Mouse (Mus musculus): ENCODE measurements at regions not wholly inside any gene's neighbourhood (a gene's known extent, or its start where the extent isn't known, plus 50 kb on each side); places are given as distances from the start of the nearest gene placed in this dataset.

DNA sequence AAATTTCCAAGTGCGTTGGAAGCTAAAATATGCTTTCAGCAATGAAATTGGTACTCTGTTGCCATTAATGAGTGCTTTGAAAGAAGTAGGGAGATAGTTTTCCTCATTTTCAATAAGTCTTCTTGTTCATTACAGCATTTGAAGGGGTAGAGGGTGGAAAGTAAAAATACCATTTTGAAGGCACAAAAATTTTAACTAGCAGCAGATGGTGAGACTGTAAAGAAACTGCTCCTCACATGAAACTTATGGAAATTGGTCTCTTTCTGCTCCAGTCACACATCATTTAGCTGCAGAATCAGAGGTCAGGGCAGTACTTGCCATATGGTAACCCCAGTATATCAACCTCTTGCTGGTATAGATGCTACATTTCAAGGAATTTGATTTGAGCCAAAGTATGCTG, 414.1 kb downstream of the Chl1 start:
- Histone ChIP-seq H3K4me2 (no peak overlapping the region), H3K27me3 (replicated peaks) (no peaks in the 10 kb centered on the region), H3K27ac (ENCODE audit: poor library complexity, severe bottlenecking) (no peak overlapping the region), H3K36me3 (no peaks in the 10 kb centered on the region), H3K9ac (no peak overlapping the region), H3K4me1 (replicated peaks) (no peaks in the 10 kb centered on the region), H3K4me3 (no peak overlapping the region), H3K9me3 (replicated peaks) (no peaks in the 10 kb centered on the region)
- ATAC-seq (ENCODE audit: insufficient number of reproducible peaks, low FRiP score) = no peak
- 77% methylated on average over 1 of the region's 1 CpGs for WGBS

DNA sequence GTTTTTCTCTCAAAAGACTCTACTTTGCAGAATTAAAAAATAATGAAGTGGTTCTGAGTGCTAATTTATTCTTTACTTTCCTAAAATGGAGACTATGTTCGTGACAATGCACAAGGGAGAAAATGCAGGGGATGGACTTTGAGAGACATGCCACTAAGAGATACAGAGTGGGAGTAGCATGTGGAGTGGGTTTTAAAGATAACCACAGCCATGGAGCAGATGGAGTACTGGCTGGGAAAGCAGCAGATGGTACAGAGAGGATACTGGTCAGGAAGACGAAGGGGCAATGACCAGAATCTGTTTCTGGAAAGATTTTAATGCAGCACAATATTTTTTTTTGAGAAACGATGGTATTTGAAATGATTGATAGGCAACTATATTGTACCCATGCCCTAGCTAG, 416.7 kb downstream of the Chl1 start:
- 71% methylated on average over 3 of the region's 3 CpGs for WGBS
- H3K27me3 ChIP-seq (replicated peaks) = no peaks in the 10 kb centered on the region
- no peaks in the 10 kb centered on the region for H3K36me3 ChIP-seq
- no peak overlapping the region for H3K27ac ChIP-seq (ENCODE audit: poor library complexity, severe bottlenecking)
- H3K4me3 ChIP-seq = no peak overlapping the region
- no peak for ATAC-seq (ENCODE audit: insufficient number of reproducible peaks, low FRiP score)
- no peaks in the 10 kb centered on the region for H3K9me3 ChIP-seq (replicated peaks)
- no peak overlapping the region for H3K9ac ChIP-seq
- no peaks in the 10 kb centered on the region for H3K4me1 ChIP-seq (replicated peaks)
- H3K4me2 ChIP-seq = no peak overlapping the region

DNA sequence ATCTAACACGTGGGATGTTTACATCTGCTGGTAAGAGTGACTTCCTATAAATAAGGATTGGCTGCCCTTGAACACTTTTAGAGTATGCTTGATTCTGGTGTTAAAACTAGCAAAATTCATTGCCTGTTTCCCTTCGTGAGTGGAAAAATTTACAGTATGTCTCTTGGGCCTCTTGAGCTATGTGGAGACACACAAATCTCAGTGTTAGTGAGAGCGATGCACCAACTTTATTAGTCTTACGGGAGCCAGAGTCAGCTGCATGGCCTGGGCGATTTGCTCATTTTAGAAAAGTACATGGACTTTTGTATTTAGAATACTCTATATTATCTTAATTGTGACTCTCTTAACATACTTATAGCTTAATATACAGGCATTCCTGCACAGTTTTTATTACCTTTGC, 430.0 kb downstream of the Chl1 start:
- 78% methylated on average over 5 of the region's 5 CpGs for WGBS
- Histone ChIP-seq H3K4me2 (no peak overlapping the region), H3K27ac (ENCODE audit: poor library complexity, severe bottlenecking) (no peak overlapping the region), H3K4me3 (no peak overlapping the region), H3K9ac (no peak overlapping the region), H3K4me1 (replicated peaks) (no peaks in the 10 kb centered on the region), H3K36me3 (no peaks in the 10 kb centered on the region), H3K27me3 (replicated peaks) (no peaks in the 10 kb centered on the region), H3K9me3 (replicated peaks) (no peaks in the 10 kb centered on the region)
- ATAC-seq (ENCODE audit: insufficient number of reproducible peaks, low FRiP score) = no peak

DNA sequence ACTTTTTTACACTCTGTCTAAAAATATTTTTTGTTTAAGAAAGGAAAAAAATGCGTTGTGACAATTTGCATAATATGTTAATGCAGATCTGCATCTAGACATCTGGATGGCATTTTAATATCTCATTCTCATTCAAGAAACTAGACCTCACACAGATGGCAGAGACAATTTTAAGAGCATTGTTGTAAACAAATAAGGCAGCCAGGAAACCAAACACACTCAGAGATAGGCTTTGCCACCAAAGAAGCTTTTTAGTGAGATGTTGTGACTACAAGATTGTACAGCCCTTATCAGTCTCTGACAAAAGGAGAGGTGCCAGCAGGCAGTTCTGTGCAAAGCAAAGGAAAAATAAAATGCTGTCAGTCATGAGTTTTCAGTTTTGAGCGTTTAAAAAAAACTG, 434.0 kb downstream of the Chl1 start:
- Histone ChIP-seq H3K9ac (no peak overlapping the region), H3K4me2 (no peak overlapping the region), H3K27me3 (replicated peaks) (no peaks in the 10 kb centered on the region), H3K27ac (ENCODE audit: poor library complexity, severe bottlenecking) (no peak overlapping the region), H3K36me3 (no peaks in the 10 kb centered on the region), H3K9me3 (replicated peaks) (no peaks in the 10 kb centered on the region), H3K4me3 (no peak overlapping the region), H3K4me1 (replicated peaks) (no peaks in the 10 kb centered on the region)
- 48% methylated on average over 2 of the region's 2 CpGs for WGBS
- no peak for ATAC-seq (ENCODE audit: insufficient number of reproducible peaks, low FRiP score)

DNA sequence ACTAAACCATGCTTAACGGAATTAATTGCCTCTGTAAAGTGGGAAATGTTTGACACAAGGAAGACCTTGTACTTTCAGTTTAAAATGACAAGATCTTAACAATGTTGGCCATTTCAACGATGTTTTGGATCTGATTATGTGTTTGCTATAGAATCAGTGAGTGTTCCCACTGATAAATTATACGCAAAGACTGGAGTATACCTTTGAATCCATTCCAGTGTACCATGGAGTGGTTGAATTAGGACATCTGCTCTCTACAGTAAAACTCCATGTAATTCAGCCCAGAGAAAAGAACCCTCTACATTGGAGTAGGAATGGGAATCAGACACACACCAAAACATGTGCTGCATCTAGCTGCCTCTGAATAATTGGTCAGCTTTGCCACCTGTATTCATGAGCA, 437.1 kb downstream of the Chl1 start:
- Histone ChIP-seq H3K4me3 (no peak overlapping the region), H3K27me3 (replicated peaks) (no peaks in the 10 kb centered on the region), H3K4me1 (replicated peaks) (no peaks in the 10 kb centered on the region), H3K36me3 (no peaks in the 10 kb centered on the region), H3K4me2 (no peak overlapping the region), H3K27ac (ENCODE audit: poor library complexity, severe bottlenecking) (no peak overlapping the region), H3K9ac (no peak overlapping the region), H3K9me3 (replicated peaks) (no peaks in the 10 kb centered on the region)
- ATAC-seq (ENCODE audit: insufficient number of reproducible peaks, low FRiP score) = no peak
- 68% methylated on average over 3 of the region's 3 CpGs for WGBS

DNA sequence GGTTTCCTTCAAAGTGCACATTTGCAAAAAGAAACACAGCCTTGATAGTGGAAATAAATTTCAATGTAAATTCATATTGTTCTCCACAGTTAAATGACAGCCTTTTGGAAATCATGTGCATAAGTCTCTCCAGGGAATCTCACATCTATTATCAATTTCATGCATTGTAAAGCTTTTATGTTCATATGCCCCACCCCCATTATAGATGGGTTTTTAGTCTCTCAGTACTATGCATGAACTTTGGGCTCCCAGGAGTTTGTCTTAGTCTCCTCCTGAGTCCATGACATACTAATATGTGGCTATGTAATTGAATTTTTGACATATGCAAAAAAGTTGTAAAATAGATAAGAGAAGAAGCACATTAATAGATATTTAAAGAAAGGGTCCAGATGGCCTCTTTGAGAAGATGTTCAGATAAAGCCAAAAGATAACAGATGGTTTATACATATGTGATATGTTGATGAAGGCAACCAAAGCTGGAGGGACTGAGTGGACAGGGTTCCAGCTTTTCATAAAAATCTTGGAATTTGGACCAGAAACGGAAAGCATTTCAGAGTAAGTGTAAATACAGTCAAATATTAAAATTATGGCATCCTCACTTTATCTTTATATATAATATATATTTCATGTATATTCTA, 442.9 kb downstream of the Chl1 start:
- Histone ChIP-seq H3K4me3 (no peak overlapping the region), H3K4me1 (replicated peaks) (no peaks in the 10 kb centered on the region), H3K27me3 (replicated peaks) (no peaks in the 10 kb centered on the region), H3K9me3 (replicated peaks) (no peaks in the 10 kb centered on the region), H3K4me2 (no peak overlapping the region), H3K36me3 (no peaks in the 10 kb centered on the region), H3K27ac (ENCODE audit: poor library complexity, severe bottlenecking) (no peak overlapping the region), H3K9ac (no peak overlapping the region)
- ATAC-seq (ENCODE audit: insufficient number of reproducible peaks, low FRiP score) = no peak
- 61% methylated on average over 1 of the region's 1 CpGs for WGBS

DNA sequence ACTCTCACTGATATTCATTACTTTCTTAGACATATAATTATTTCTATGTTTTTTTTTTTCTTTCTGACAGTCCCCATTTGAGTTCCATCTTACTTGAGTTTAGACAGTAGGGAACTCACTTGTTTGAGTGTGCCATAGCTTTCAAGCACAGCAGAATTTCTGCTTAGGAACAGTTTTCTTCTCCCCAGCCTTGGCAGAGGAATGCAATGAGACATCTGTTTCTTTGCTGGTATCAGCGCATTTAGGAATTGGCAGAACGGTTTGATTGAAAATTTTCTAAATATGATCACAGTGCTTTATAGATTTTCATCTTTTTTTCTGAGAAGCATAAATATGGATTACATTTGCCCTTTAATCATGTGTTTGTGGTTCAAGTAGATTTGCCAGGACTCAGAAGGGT, 448.6 kb downstream of the Chl1 start:
- no peaks in the 10 kb centered on the region for H3K27me3 ChIP-seq (replicated peaks)
- no peaks in the 10 kb centered on the region for H3K4me1 ChIP-seq (replicated peaks)

DNA sequence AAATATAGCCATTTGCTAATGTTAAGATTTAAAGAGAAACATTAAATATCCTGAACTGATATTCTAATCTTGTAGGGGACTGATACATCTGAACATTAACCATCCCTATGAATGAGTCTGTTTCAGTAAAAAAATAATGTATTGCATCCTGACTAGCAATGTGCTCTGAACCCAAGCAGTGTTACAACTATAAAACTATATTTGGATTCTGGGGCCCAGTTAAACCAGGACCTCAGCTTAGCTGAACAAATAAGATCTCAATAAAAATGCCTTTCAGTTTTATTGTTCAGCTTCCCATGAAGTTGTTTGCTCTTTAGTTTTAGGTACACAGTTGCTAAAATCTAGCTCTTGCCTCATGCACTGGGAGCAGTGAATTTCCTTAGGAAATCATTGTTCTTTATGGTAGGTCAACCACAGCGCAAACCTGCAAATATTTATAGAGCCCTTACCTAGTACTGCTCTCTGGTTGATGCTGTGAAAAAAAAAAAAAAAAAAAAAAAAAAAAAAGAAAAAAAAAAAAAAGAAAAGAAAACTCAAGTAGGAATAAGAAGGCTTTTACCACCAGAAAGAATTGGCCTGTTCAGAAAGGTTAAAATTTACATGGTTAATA, 457.5 kb downstream of the Chl1 start:
- no peak overlapping the region for H3K27ac ChIP-seq (ENCODE audit: poor library complexity, severe bottlenecking)
- H3K4me2 ChIP-seq = no peak overlapping the region
- no peak for ATAC-seq (ENCODE audit: insufficient number of reproducible peaks, low FRiP score)
- no peak overlapping the region for H3K4me3 ChIP-seq
- H3K27me3 ChIP-seq (replicated peaks) = no peaks in the 10 kb centered on the region
- WGBS = 88% methylated on average over 1 of the region's 1 CpGs
- no peaks in the 10 kb centered on the region for H3K36me3 ChIP-seq
- H3K9ac ChIP-seq = no peak overlapping the region
- no peaks in the 10 kb centered on the region for H3K4me1 ChIP-seq (replicated peaks)
- no peaks in the 10 kb centered on the region for H3K9me3 ChIP-seq (replicated peaks)

More for the DNA sequence above, 448.6 kb downstream of the Chl1 start:
- 79% methylated on average over 2 of the region's 2 CpGs for WGBS
- Histone ChIP-seq H3K27ac (ENCODE audit: poor library complexity, severe bottlenecking) (no peak overlapping the region), H3K36me3 (no peaks in the 10 kb centered on the region), H3K4me3 (no peak overlapping the region), H3K4me2 (no peak overlapping the region), H3K9ac (no peak overlapping the region), H3K9me3 (replicated peaks) (no peaks in the 10 kb centered on the region)
- ATAC-seq (ENCODE audit: insufficient number of reproducible peaks, low FRiP score) = no peak

DNA sequence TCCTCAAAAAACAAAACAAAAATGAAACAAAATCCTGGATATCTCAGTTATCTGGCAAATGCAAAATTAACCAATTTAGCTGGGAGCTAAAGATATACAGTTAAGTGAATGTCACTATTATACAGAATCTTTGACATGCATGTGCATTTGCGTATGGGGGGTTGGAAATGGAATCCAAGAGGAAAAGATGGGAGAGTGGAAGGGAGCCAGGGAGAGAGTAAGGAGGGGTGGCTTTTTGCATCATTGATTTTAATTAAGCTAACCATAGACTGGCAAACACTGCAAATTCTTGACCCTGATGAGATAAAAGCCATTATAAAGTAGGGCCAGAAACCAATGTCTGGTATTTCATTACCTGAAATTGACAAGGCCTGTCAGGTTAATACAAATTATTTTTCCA, 488.8 kb downstream of the Chl1 start:
- WGBS = 77% methylated on average over 1 of the region's 1 CpGs
- ATAC-seq (ENCODE audit: insufficient number of reproducible peaks, low FRiP score) = no peak
- H3K9ac ChIP-seq = no peak overlapping the region

DNA sequence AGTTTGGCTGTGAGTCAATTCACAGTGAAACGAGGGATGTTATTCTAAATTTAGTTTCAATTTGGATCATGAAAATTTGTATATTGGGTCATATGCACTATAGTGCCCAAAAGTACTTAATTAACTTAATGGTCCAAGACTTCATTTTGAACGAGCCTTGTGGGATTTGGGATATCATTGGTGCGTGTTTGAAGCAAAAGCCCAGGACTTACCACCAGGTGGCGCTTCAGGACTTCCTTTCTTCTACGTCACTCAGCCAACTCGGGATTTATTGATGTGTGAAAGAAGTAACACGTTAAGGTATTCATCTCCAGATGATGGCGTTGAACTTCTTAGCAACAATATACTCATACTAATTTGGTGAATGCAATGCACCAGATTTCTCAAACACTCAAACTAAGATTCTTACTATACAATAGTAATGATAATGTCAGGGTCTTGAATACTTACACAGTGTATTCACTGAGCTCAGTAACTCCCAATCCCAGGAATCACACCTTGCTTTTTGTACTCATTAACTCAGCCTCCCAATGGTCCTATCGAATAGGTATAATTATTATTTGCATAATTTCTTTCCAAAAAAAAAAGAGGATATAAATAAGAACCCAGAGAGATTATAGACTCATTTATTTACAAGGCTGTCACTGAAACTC, 464.0 kb upstream of the Cntn6 start:
- Histone ChIP-seq H3K4me2 (no peak overlapping the region), H3K27ac (ENCODE audit: poor library complexity, severe bottlenecking) (no peak overlapping the region), H3K9me3 (replicated peaks) (no peaks in the 10 kb centered on the region), H3K4me3 (no peak overlapping the region), H3K36me3 (no peaks in the 10 kb centered on the region), H3K27me3 (replicated peaks) (no peaks in the 10 kb centered on the region), H3K4me1 (replicated peaks) (no peaks in the 10 kb centered on the region), H3K9ac (no peak overlapping the region)
- no peak for ATAC-seq (ENCODE audit: insufficient number of reproducible peaks, low FRiP score)
- 8% methylated on average over 9 of the region's 9 CpGs for WGBS

More for the DNA sequence above, 488.8 kb downstream of the Chl1 start:
- no peaks in the 10 kb centered on the region for H3K27me3 ChIP-seq (replicated peaks)
- H3K4me3 ChIP-seq = no peak overlapping the region
- H3K36me3 ChIP-seq = no peaks in the 10 kb centered on the region
- no peaks in the 10 kb centered on the region for H3K9me3 ChIP-seq (replicated peaks)
- no peaks in the 10 kb centered on the region for H3K4me1 ChIP-seq (replicated peaks)
- no peak overlapping the region for H3K4me2 ChIP-seq
- H3K27ac ChIP-seq (ENCODE audit: poor library complexity, severe bottlenecking) = no peak overlapping the region

DNA sequence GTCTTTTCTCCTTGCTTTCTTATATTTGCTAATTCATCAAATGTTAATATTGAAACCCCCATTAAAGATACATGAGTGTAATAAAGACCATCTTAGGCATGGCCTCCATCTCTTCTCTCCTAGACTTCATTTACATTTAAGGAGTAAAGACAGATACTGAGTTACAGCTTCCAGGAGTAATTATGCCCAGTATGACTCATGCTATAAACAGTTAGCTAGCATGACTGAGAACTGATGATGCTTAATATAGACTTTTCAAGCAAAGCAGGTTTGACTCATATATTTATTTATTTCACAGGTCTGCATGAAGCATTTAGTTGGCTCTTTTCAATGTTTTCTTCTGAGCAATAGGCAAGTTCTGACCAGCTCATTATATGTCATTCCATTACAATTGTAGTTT, 453.7 kb upstream of the Cntn6 start:
- Histone ChIP-seq H3K4me1 (replicated peaks) (no peaks in the 10 kb centered on the region), H3K27ac (ENCODE audit: poor library complexity, severe bottlenecking) (no peak overlapping the region), H3K9ac (no peak overlapping the region), H3K4me2 (no peak overlapping the region), H3K27me3 (replicated peaks) (no peaks in the 10 kb centered on the region), H3K4me3 (no peak overlapping the region), H3K36me3 (no peaks in the 10 kb centered on the region), H3K9me3 (replicated peaks) (no peaks in the 10 kb centered on the region)
- no peak for ATAC-seq (ENCODE audit: insufficient number of reproducible peaks, low FRiP score)

DNA sequence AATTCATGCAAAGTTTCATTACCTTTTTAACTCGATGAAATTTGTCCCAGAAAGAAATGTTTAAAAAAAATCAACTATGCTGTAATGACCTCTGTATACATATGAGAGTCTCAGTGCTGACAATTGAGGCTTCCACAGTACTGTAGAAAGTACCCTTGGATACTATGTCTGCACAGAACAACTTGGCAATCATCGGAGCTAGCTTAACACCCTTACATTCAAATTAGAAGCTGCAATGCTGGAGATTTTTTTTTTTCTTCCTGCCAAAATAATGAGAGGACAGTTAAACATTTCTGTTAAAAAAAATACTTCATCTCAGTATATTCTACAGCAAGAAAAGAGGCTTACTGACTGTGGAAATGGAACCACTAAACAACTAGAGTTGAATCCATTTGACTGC, 452.1 kb upstream of the Cntn6 start:
- Histone ChIP-seq H3K9ac (no peak overlapping the region), H3K27me3 (replicated peaks) (no peaks in the 10 kb centered on the region), H3K27ac (ENCODE audit: poor library complexity, severe bottlenecking) (no peak overlapping the region), H3K9me3 (replicated peaks) (no peaks in the 10 kb centered on the region), H3K4me1 (replicated peaks) (no peaks in the 10 kb centered on the region), H3K36me3 (no peaks in the 10 kb centered on the region), H3K4me3 (no peak overlapping the region), H3K4me2 (no peak overlapping the region)
- 70% methylated on average over 2 of the region's 2 CpGs for WGBS
- ATAC-seq (ENCODE audit: insufficient number of reproducible peaks, low FRiP score) = no peak

Data from heart, embryonic 12.5 days (tissue).